Mouse (Mus musculus): Measurements from ENCODE around the gene Vipr2.

Gene Vipr2

DNA sequence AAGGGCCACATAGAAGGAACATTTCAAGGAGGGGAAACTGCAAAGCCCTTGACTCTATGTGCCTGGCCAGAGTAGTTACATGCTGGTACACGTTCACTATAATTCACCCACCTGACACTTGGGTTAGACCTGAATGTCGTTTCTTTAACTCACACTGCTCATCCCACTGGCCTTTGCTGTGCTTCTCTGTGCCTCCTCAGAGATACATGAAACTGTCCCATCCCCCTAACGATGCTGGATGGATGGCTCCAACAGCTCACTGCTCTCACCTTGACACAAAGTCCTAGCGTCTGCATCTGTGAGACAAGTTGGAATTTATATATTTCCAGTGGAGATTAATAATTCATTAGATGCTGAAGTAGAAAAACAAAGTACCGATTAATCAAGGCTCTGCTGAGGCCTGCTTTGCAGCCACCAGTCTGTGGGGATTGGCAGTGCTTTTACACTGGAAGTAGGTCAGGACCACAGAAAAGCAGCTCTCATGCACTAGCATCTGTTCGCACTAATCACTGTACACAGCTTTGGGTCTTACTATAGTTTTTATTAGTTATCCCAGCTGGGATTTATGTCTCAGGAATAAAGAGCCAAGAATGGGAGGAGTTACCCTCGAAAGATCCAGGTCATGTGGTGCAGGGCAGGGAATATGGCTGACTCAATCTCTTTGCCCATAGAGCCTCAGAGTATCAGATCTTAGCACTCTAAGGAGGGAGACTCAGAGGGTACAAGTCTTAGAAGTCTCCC lies 79.4 kb downstream of the Vipr2 start:
- no peak for DNase-seq (ENCODE audit: low spot score in 2 of 2)

DNA sequence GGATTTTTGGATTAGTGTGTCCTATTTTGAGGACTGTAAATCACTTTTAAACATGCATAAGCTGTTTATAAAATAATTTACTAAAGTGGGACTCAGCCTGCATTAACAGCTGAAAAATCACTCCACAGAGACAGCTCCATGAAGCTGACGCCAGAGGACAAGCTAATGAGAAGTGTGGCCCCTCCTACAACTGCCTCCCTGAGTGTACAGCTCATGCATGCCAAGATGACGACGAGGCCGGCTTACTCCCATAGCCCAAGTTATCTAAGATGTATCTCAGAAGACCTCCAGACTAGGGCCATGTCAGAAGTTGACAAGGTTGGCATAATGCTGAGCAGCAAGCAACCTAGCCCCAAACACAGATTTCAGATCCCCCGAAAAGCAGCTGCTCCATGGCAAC lies 81.7 kb downstream of the Vipr2 start:
- no peak for DNase-seq (ENCODE audit: low spot score in 2 of 2)

DNA sequence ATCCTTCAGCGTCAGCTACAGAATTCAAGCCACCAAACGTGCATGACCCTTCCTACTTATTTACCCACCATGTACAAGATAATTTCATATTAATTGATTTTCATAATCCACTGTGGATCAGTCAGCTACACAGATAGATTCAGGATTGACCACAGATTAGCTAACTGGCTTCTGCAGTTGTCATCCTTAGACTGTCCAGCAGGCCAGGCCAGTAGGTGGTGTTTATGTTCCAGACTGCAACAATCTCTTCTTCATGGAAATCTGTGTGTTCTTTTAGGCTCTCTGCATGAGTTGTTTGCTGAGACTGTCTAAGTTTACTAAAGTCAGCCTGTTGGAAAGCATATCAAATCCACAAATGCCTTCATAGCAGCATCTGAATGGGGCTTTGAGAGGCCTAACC lies 82.2 kb downstream of the Vipr2 start:
- DNase-seq (ENCODE audit: low spot score in 2 of 2), result no peak

DNA sequence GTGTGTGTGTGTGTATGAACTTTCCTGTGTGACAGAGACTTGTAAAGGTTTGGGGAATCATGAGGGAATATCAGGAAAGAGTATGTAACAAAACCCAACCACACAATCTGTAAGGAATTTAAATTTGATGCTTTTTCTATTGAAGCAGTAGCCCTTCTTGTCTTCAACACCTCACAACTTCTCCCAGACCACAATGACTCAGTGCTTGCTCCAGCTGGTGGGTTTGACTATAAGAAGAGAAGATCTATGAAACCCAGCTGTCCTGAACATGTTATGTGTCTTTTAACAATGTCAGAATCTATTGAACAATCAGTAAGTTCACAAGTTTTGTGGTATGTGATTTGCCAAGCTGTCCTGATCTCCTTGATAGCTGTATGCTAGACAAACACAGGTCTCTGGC lies 87.8 kb downstream of the Vipr2 start:
- no peak for DNase-seq (ENCODE audit: low spot score in 2 of 2)

DNA sequence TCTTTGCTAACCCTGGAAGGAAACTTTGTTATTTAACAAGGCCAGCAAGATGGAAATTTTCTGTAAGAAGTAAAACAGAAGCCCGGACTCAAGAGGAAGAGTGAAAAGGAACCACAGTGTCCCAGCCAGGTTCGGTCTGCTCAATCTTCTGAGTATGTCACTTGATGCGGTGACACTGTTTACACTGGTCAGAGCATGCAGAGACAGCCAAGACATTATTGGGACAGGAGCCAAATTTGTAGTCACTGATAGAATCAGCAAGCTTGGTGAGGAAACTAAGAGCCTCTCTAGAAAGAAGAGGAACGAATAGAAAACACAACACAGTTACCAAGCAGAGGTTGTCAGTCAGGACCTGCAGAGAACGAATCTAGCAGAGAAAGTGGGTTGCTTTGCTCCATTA lies 92.1 kb downstream of the Vipr2 start:
- DNase-seq (ENCODE audit: low spot score in 2 of 2), result no peak

DNA sequence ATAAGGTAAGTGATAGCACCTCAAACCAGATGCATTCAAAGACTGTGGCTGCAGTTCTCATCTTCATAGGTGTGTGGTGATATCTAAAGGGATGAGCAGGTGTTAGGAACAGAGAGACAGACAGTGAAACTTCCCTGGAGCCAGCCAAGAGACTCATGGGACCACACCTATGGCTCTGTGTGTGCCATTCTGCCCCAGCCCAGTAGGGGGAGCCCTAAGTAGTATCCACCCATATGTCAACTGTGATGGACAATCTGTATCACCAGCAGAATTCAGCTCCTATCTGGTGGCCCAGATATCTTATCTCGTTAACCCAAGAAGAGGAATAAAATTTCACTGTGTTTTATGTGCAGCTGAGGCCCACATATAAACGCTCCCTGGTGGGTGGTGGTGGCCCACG lies 99.4 kb downstream of the Vipr2 start:
- no peak for DNase-seq (ENCODE audit: low spot score in 2 of 2)

DNA sequence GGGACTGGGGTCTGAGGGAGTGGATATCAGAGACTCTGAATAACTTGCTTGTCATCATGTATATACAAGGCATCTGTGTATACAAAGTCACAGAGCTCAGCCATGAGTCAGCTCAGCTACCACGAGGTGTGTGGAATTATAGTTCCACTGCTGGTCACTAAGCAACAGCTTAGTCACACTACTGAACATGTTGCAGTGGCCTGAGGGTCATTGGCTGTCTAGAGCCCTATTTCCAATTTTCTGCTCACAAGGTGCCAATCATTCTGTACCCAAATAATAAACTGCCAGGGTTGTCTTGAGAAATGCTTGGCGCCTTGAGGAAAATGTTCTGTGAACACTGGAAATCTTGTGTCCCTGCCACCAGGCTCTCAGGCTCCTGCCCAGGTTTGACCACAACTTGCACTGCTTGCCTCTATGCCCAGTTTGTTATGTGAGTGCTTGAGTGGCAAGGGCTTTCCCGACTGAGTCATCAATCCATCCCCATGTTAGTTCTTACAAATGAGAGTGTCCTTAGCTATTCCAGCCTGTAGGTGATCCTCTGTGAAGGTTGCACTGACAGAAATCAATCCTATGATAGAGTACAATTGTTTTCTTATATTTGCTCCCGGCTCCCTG lies 104.0 kb downstream of the Vipr2 start:
- no peak for DNase-seq (ENCODE audit: low spot score in 2 of 2)

DNA sequence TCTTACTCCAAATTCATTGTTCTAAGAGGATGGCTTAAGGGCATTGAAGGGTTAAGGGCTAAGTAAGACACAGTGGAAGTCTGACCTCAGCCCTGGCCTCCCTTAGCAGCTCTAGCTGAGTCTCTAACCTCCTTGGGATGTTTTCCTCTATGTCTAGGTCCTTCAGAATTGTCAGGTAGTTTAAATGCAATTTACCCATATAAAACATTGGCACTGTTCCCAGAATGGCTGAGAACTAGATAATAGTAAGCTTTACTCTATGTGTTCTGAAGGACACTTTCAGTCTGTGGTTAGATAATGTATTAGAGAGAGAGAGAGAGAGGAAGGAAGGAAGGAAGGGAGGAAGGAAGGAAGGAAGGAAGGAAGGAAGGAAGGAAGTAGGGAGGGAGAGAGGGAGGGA lies 104.8 kb downstream of the Vipr2 start:
- no peak for DNase-seq (ENCODE audit: low spot score in 2 of 2)

DNA sequence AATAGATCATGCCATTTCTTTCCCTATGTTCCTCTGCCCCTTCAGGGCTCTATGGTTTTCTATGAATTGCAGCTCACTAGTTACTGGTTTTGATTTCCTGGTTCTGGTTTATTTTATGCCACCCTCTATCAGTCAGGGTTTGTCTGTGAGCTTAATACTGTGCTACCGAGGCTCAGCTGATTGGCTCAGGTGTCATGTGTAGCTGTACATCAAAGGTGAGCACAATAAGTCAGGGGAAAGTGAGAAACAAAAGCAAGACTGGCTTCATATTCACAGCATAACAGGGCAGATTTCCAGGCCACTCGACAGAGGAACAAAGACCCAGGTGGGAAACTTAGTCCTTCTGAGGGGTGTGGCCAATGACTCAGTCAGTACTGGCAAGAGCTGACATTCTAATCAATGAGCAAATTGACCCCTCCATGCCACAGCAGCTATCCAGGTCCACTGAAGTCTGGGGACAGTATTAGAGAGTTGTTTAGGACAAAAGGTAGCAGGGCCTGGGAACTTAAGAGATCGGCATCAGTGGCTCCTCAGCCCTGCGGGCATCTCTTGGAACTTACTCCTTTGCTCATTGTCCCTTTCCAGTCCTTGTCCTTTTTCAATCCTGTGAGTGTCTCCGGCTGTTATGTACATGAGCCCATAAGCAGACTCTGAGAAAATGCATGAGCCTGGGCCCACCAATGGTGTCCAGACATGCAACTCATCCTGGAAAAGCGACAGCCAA lies 105.8 kb downstream of the Vipr2 start:
- no peak for DNase-seq (ENCODE audit: low spot score in 2 of 2)

DNA sequence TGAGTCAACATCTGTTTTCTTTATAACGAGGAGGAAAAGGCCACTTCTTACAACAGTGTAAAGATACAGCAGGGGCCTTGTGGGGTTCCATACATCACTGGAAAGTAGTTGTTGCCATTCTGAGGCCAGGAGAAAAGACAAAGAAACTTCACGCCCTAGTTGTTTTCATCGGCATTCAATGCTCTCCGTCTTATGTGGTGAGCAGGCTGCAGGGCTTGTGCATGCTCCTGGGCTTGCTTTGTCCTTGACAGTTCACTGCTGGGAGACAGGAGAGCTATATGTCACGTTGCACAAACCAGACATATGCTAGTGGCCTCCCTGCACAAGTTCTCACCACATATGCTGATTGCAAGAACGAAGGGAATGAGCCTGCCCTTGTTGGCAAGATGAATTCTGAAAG lies 116.4 kb downstream of the Vipr2 start:
- no peak for DNase-seq (ENCODE audit: low spot score in 2 of 2)

DNA sequence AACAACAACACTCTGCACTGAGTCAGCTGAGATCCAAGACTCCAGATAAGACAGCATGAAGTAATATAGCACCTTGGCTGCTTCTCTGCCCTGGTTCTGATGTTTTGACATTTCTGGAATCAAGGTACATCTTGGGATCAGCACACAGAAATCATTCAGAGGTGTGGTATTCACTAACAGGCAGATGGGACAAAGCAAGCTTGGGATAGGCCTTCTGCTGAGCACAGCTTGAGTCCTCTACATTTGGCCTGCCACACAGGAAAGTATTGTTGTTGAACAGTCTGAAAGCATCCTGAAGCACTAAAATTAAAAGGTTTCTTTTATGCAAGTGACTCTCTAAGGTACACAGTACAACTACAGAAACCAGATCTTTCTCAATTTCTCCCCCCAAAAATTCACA lies 117.1 kb downstream of the Vipr2 start:
- DNase-seq (ENCODE audit: low spot score in 2 of 2), result no peak
